Mouse (Mus musculus): Measurements from ENCODE around the gene Itih4. TPM values are rescaled to one million over a fixed set of nuclear protein-coding genes. Genes with fewer than 3 reads are reported as not detected.

Gene Itih4
- total RNA-seq (2021) = 1 to 10 TPM; 3.2 to 4.4 TPM

- intact Hi-C loops (cut with DNase I) = no loop called here
- DNase-seq = no peak
These were observed at the start of gene Itih4 for GRCm38 (mm10) chr14:30886204-30886603. TSS of gene Itih4 (plus strand) at chr14:30886476.

- intact Hi-C loops (cut with DNase I) = no loop called here
- peak; percentile 21 to 31 for DNase-seq
These were observed 48.8 kb upstream of the Itih4 start for GRCm38 (mm10) chr14:30837416-30837996.

- intact Hi-C loops (cut with DNase I) = no loop called here
- no peak for DNase-seq
These were observed 42.6 kb upstream of the Itih4 start for GRCm38 (mm10) chr14:30843701-30844100.

- intact Hi-C loops (cut with DNase I) = no loop called here
These were observed 35.8 kb upstream of the Itih4 start for GRCm38 (mm10) chr14:30850504-30850903.

GRCm38 (mm10) chr14:30852325-30852724 lies 34.0 kb upstream of the Itih4 start:
- intact Hi-C loops (cut with DNase I) = no loop called here
- no peak for DNase-seq

More at GRCm38 (mm10) chr14:30850504-30850903, 35.8 kb upstream of the Itih4 start:
- DNase-seq = no peak

- no peak for DNase-seq
- intact Hi-C loops (cut with DNase I) = no loop called here
These were observed 31.0 kb upstream of the Itih4 start for GRCm38 (mm10) chr14:30855316-30855715.

GRCm38 (mm10) chr14:30856885-30857507 lies 29.3 kb upstream of the Itih4 start:
- intact Hi-C loops (cut with DNase I) = no loop called here
- DNase-seq = no peak

- peak in 1 of 2 experiments; percentile 41 for DNase-seq
- intact Hi-C loops (cut with DNase I) = no loop called here
These were observed 28.3 kb upstream of the Itih4 start for GRCm38 (mm10) chr14:30857990-30858389.

- intact Hi-C loops (cut with DNase I) = no loop called here
- no peak for DNase-seq
These were observed 24.7 kb upstream of the Itih4 start for GRCm38 (mm10) chr14:30861421-30862125.

- intact Hi-C loops (cut with DNase I) = no loop called here
- no peak for DNase-seq
These were observed 23.9 kb upstream of the Itih4 start for GRCm38 (mm10) chr14:30862368-30862767.

GRCm38 (mm10) chr14:30865311-30865710 lies 21.0 kb upstream of the Itih4 start:
- intact Hi-C loops (cut with DNase I) = loop anchor here (5.0 kb wide), 4 partner anchors 38 to 273 kb away; partner anchors contain the start of gene Tmem110
- DNase-seq = peak in 1 of 2 experiments; percentile 43

GRCm38 (mm10) chr14:30867042-30867441 lies 19.2 kb upstream of the Itih4 start:
- DNase-seq = peak; percentile 80 to 90
- intact Hi-C loops (cut with DNase I) = loop anchor here (1.0 to 5.0 kb wide), 6 partner anchors 14 to 275 kb away; partner anchors contain the start of gene Tmem110

- intact Hi-C loops (cut with DNase I) = loop anchor here (5.0 kb wide), 4 partner anchors 42 to 277 kb away; partner anchors contain the start of gene Tmem110
- no peak for DNase-seq
These were observed 17.4 kb upstream of the Itih4 start for GRCm38 (mm10) chr14:30868826-30869225.

- intact Hi-C loops (cut with DNase I) = loop anchor here (5.0 kb wide), 4 partner anchors 42 to 277 kb away; partner anchors contain the start of gene Tmem110
- DNase-seq = peak; percentile 54 to 55
These were observed 16.9 kb upstream of the Itih4 start for GRCm38 (mm10) chr14:30869391-30869801.

- peak; percentile 59 to 61 for DNase-seq
- intact Hi-C loops (cut with DNase I) = no loop called here
These were observed 15.8 kb upstream of the Itih4 start for GRCm38 (mm10) chr14:30870206-30871147.

- DNase-seq = no peak
- intact Hi-C loops (cut with DNase I) = no loop called here
These were observed 12.1 kb upstream of the Itih4 start for GRCm38 (mm10) chr14:30874095-30874700.

- intact Hi-C loops (cut with DNase I) = no loop called here
- no peak for DNase-seq
These were observed 11.0 kb upstream of the Itih4 start for GRCm38 (mm10) chr14:30875130-30875865.

- DNase-seq = no peak
- intact Hi-C loops (cut with DNase I) = no loop called here
These were observed 10.3 kb upstream of the Itih4 start for GRCm38 (mm10) chr14:30875955-30876354.

- intact Hi-C loops (cut with DNase I) = no loop called here
- no peak for DNase-seq
These were observed 9.8 kb upstream of the Itih4 start for GRCm38 (mm10) chr14:30876451-30876850.
